In the genomic region with DNA sequence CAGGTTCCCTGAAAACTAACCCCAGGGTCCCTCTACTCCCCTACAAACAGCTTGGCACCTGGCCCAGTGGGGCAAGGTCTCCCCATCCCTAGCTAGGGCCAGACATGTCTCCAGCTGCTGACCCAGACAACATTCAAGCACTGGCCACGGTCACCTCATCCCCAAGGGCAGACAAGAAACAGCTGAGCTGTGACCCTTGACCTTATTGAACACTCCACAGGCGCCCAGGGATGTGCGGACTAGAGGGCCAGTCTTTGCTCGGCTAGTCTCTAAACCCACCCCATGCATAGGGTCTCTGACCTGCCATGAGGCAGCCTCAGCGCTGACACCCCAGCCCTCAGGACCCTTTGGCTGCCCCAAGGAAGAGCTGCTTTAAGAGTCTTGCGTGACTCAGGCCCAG, we compare ENCODE assay signal across 9 mouse cellular contexts. TPM values are rescaled to one million over a fixed set of nuclear protein-coding genes. Genes with fewer than 3 reads are reported as not detected.
DNase-seq lines count a peak whose midpoint lies in the region; ATAC-seq and TF ChIP-seq lines count a peak whose summit lies in the region.
"Had no signal": no experiment of that assay in that cellular context is flagged by ENCODE, and none has a peak within 500 bp of the region (broad histone marks: within the 10 kb centered on the region; RNA-seq: fewer than 3 reads in every experiment).

No protein-coding gene starts in this region.

- no peak for DNase-seq in forebrain, embryonic 10.5 days (ENCODE audit: extremely low spot score, low spot score)
- no peak for DNase-seq in forebrain, embryonic 11.5 days (ENCODE audit: low spot score)
- DNase-seq in lung, embryonic 14.5 days = no peak
- no peak for DNase-seq in lung, postnatal 36 days
- DNase-seq in right cerebral cortex, postnatal 36 days (ENCODE audit: low spot score in 2 of 2) = no peak
- no peak for DNase-seq in cerebellum, adult 2 months
- DNase-seq: forebrain, postnatal 0 days had no signal

- no peak for TF ChIP-seq POLR2A in cerebellum, adult 2 months (IDR thresholded peaks at IDR 0.05; ENCODE audit: borderline replicate concordance, insufficient read depth, low read length)

- peaks cover 7% of the 10 kb centered on the region; the same call in 1 of the 2 replicates for H3K27me3 ChIP-seq in forebrain, embryonic 10.5 days (ENCODE audit: poor library complexity, severe bottlenecking)
- H3K27me3 ChIP-seq in forebrain, embryonic 11.5 days (ENCODE audit: control insufficient read depth, insufficient read depth, low read length) = no peaks in the 10 kb centered on the region
- H3K27me3 ChIP-seq in lung, embryonic 14.5 days (ENCODE audit: insufficient read depth, low read length) = no peaks in the 10 kb centered on the region
- H3K27me3 ChIP-seq in intestine, embryonic 15.5 days (replicated peaks) = no peaks in the 10 kb centered on the region
- H3K27me3 ChIP-seq in stomach, embryonic 14.5 days (ENCODE audit: control insufficient read depth, insufficient read depth, low read length) = no peaks in the 10 kb centered on the region
- H3K27me3 ChIP-seq in cerebellum, adult 2 months (ENCODE audit: control insufficient read depth, insufficient read depth, low read length) = no peaks in the 10 kb centered on the region

- no peak overlapping the region for H3K4me2 ChIP-seq in forebrain, embryonic 11.5 days (ENCODE audit: low read depth, low read length, severe bottlenecking)
- peak overlapping the region; percentile 39; the same call in 1 of the 2 replicates for H3K4me2 ChIP-seq in lung, embryonic 14.5 days
- H3K4me2 ChIP-seq in intestine, embryonic 15.5 days (replicated peaks) = 0 out of 2 replicates have a peak overlapping the region, but pooled peaks have one; percentile 4
- 0 out of 2 replicates have a peak overlapping the region, but pooled peaks have one; percentile 18 for H3K4me2 ChIP-seq in stomach, embryonic 14.5 days (replicated peaks; ENCODE audit: low read depth, low read length)

- 49% methylated on average over 6 of the region's 6 CpGs for WGBS in forebrain, embryonic 10.5 days
- 50% methylated on average over 6 of the region's 6 CpGs for WGBS in forebrain, embryonic 11.5 days
- 23% methylated on average over 6 of the region's 6 CpGs for WGBS in lung, embryonic 14.5 days
- WGBS in intestine, embryonic 15.5 days = 37% methylated on average over 6 of the region's 6 CpGs
- WGBS in stomach, embryonic 14.5 days = 36% methylated on average over 6 of the region's 6 CpGs
- WGBS in cerebellum, adult 2 months = 52% methylated on average over 6 of the region's 6 CpGs

- no peaks in the 10 kb centered on the region for H3K36me3 ChIP-seq in forebrain, embryonic 10.5 days (replicated peaks)
- no peaks in the 10 kb centered on the region for H3K36me3 ChIP-seq in forebrain, embryonic 11.5 days (ENCODE audit: control insufficient read depth, insufficient read depth, low read length)
- H3K36me3 ChIP-seq in lung, embryonic 14.5 days (ENCODE audit: insufficient read depth) = peaks cover 5% of the 10 kb centered on the region; the same call in 1 of the 2 replicates
- H3K36me3 ChIP-seq in intestine, embryonic 15.5 days = no peaks in the 10 kb centered on the region
- H3K36me3 ChIP-seq in stomach, embryonic 14.5 days (ENCODE audit: control insufficient read depth, insufficient read depth, low read length) = no peaks in the 10 kb centered on the region; the same call in 1 of the 2 replicates

- no peak overlapping the region for H3K9ac ChIP-seq in forebrain, embryonic 11.5 days (ENCODE audit: low read length)
- no peak overlapping the region for H3K9ac ChIP-seq in lung, embryonic 14.5 days
- no peak overlapping the region for H3K9ac ChIP-seq in intestine, embryonic 15.5 days
- no peak overlapping the region for H3K9ac ChIP-seq in stomach, embryonic 14.5 days (replicated peaks; ENCODE audit: low read depth, low read length)
- H3K9ac ChIP-seq: forebrain, postnatal 0 days had no signal

- no peak overlapping the region for H3K4me3 ChIP-seq in forebrain, embryonic 10.5 days
- H3K4me3 ChIP-seq in forebrain, embryonic 11.5 days (ENCODE audit: low read depth, low read length) = no peak overlapping the region
- H3K4me3 ChIP-seq in lung, embryonic 14.5 days (ENCODE audit: low read depth, low read length) = no peak overlapping the region
- H3K4me3 ChIP-seq in intestine, embryonic 15.5 days (replicated peaks) = no peak overlapping the region
- H3K4me3 ChIP-seq in stomach, embryonic 14.5 days (ENCODE audit: low read depth, low read length) = no peak overlapping the region
- H3K4me3 ChIP-seq in cerebellum, adult 2 months (replicated peaks; ENCODE audit: insufficient read depth, low read depth, low read length) = no peak overlapping the region

- peaks cover 25% of the 10 kb centered on the region for H3K4me1 ChIP-seq in forebrain, embryonic 10.5 days
- no peaks in the 10 kb centered on the region; the same call in 1 of the 2 replicates for H3K4me1 ChIP-seq in forebrain, embryonic 11.5 days (replicated peaks; ENCODE audit: control insufficient read depth, insufficient read depth, low read length)
- H3K4me1 ChIP-seq in lung, embryonic 14.5 days (ENCODE audit: insufficient read depth) = peaks cover 25% of the 10 kb centered on the region
- H3K4me1 ChIP-seq in intestine, embryonic 15.5 days (replicated peaks) = peaks cover 30% of the 10 kb centered on the region
- peaks cover 22% of the 10 kb centered on the region for H3K4me1 ChIP-seq in stomach, embryonic 14.5 days (ENCODE audit: control insufficient read depth, insufficient read depth, low read length)
- no peaks in the 10 kb centered on the region for H3K4me1 ChIP-seq in cerebellum, adult 2 months (ENCODE audit: control insufficient read depth, insufficient read depth, low read length)

- TF ChIP-seq CTCF in lung, embryonic 14.5 days (IDR thresholded peaks at IDR 0.05; ENCODE audit: low read depth) = no peak
- no peak for TF ChIP-seq CTCF in cerebellum, adult 2 months (IDR thresholded peaks at IDR 0.05; ENCODE audit: borderline replicate concordance, insufficient read depth, low read depth, low read length)

- H3K27ac ChIP-seq in forebrain, embryonic 10.5 days = peak overlapping the region; percentile 54; the same call in 1 of the 2 replicates
- H3K27ac ChIP-seq in forebrain, embryonic 11.5 days (ENCODE audit: low read depth, low read length) = no peak overlapping the region
- peak overlapping the region; percentile 90 for H3K27ac ChIP-seq in lung, embryonic 14.5 days (ENCODE audit: low read depth)
- H3K27ac ChIP-seq in intestine, embryonic 15.5 days = peak overlapping the region; percentile 78
- H3K27ac ChIP-seq in stomach, embryonic 14.5 days (ENCODE audit: low read length) = peak overlapping the region; percentile 86
- H3K27ac ChIP-seq in cerebellum, adult 2 months (ENCODE audit: insufficient read depth, low read length) = no peak overlapping the region

- no peaks in the 10 kb centered on the region for H3K9me3 ChIP-seq in forebrain, embryonic 10.5 days
- H3K9me3 ChIP-seq in forebrain, embryonic 11.5 days (ENCODE audit: control insufficient read depth, low read length) = no peaks in the 10 kb centered on the region
- H3K9me3 ChIP-seq in lung, embryonic 14.5 days (ENCODE audit: low read depth, low read length) = no peaks in the 10 kb centered on the region
- H3K9me3 ChIP-seq in intestine, embryonic 15.5 days = no peaks in the 10 kb centered on the region
- H3K9me3 ChIP-seq in stomach, embryonic 14.5 days (ENCODE audit: control insufficient read depth, low read depth, low read length) = no peaks in the 10 kb centered on the region

- no peak for ATAC-seq in forebrain, embryonic 11.5 days (replicated peaks; ENCODE audit: low FRiP score)
- ATAC-seq in lung, embryonic 14.5 days (ENCODE audit: insufficient read depth) = no peak
- no peak for ATAC-seq in intestine, embryonic 15.5 days
- ATAC-seq in stomach, embryonic 14.5 days (ENCODE audit: insufficient number of reproducible peaks, insufficient read depth, low FRiP score, low read depth) = peak; percentile 2; the same call in 1 of the 2 replicates
- ATAC-seq: forebrain, postnatal 0 days had no signal

RNA-seq across cellular contexts. Expression of gene Tmem119, which starts 11.7 kb away (rescaled TPM):
- 28.8 and 36.2 TPM in 2 replicates for polyA plus RNA-seq in forebrain, embryonic 10.5 days (2016; fragmentation: Nextera tagmentation; extraction: Ambion mirVana)
- polyA plus RNA-seq in forebrain, embryonic 11.5 days (2014; fragmentation: Nextera tagmentation; extraction: Ambion mirVana) = 11.6 and 14.5 TPM in 2 replicates
- polyA plus RNA-seq in lung, embryonic 14.5 days (2014; fragmentation: Nextera tagmentation; extraction: Ambion mirVana) = 23.0 and 23.6 TPM in 2 replicates
- polyA plus RNA-seq in intestine, embryonic 15.5 days (2015; fragmentation: Nextera tagmentation; extraction: Ambion mirVana) = 57.5 and 61.9 TPM in 2 replicates
- 46.1 and 49.0 TPM in 2 replicates for polyA plus RNA-seq in stomach, embryonic 14.5 days (2014; fragmentation: Nextera tagmentation; extraction: Ambion mirVana)
- 6.0 and 7.4 TPM in 2 replicates for polyA plus RNA-seq in cerebellum, adult 2 months (2012; rRNA removed)

RNA-seq across cellular contexts. Expression of gene Iscu, which starts 16.1 kb away (rescaled TPM):
- 102 and 106 TPM in 2 replicates for polyA plus RNA-seq in forebrain, embryonic 10.5 days (2016; fragmentation: Nextera tagmentation; extraction: Ambion mirVana)
- polyA plus RNA-seq in forebrain, embryonic 11.5 days (2014; fragmentation: Nextera tagmentation; extraction: Ambion mirVana) = 99.4 and 105 TPM in 2 replicates
- 112 and 116 TPM in 2 replicates for polyA plus RNA-seq in lung, embryonic 14.5 days (2014; fragmentation: Nextera tagmentation; extraction: Ambion mirVana)
- polyA plus RNA-seq in intestine, embryonic 15.5 days (2015; fragmentation: Nextera tagmentation; extraction: Ambion mirVana) = 107 and 115 TPM in 2 replicates
- 106 and 117 TPM in 2 replicates for polyA plus RNA-seq in stomach, embryonic 14.5 days (2014; fragmentation: Nextera tagmentation; extraction: Ambion mirVana)
- 302 and 362 TPM in 2 replicates for polyA plus RNA-seq in cerebellum, adult 2 months (2012; rRNA removed)

RNA-seq across cellular contexts. Expression of gene Sart3, which starts 16.3 kb away (rescaled TPM):
- 74.6 and 78.3 TPM in 2 replicates for polyA plus RNA-seq in forebrain, embryonic 10.5 days (2016; fragmentation: Nextera tagmentation; extraction: Ambion mirVana)
- polyA plus RNA-seq in forebrain, embryonic 11.5 days (2014; fragmentation: Nextera tagmentation; extraction: Ambion mirVana) = 77.5 and 81.8 TPM in 2 replicates
- 53.8 and 63.1 TPM in 2 replicates for polyA plus RNA-seq in lung, embryonic 14.5 days (2014; fragmentation: Nextera tagmentation; extraction: Ambion mirVana)
- polyA plus RNA-seq in intestine, embryonic 15.5 days (2015; fragmentation: Nextera tagmentation; extraction: Ambion mirVana) = 40.2 and 43.8 TPM in 2 replicates
- polyA plus RNA-seq in stomach, embryonic 14.5 days (2014; fragmentation: Nextera tagmentation; extraction: Ambion mirVana) = 30.5 and 34.6 TPM in 2 replicates
- polyA plus RNA-seq in cerebellum, adult 2 months (2012; rRNA removed) = 43.5 and 47.5 TPM in 2 replicates

RNA-seq across cellular contexts. Expression of gene Selplg, which starts 43.8 kb away (rescaled TPM):
- polyA plus RNA-seq in forebrain, embryonic 10.5 days (2016; fragmentation: Nextera tagmentation; extraction: Ambion mirVana) = 0.74 and 0.82 TPM in 2 replicates
- 0.67 and 1.4 TPM in 2 replicates for polyA plus RNA-seq in forebrain, embryonic 11.5 days (2014; fragmentation: Nextera tagmentation; extraction: Ambion mirVana)
- polyA plus RNA-seq in lung, embryonic 14.5 days (2014; fragmentation: Nextera tagmentation; extraction: Ambion mirVana) = 2.9 and 3.4 TPM in 2 replicates
- polyA plus RNA-seq in intestine, embryonic 15.5 days (2015; fragmentation: Nextera tagmentation; extraction: Ambion mirVana) = 3.4 and 4.4 TPM in 2 replicates
- 2.9 and 4.5 TPM in 2 replicates for polyA plus RNA-seq in stomach, embryonic 14.5 days (2014; fragmentation: Nextera tagmentation; extraction: Ambion mirVana)
- polyA plus RNA-seq in cerebellum, adult 2 months (2012; rRNA removed) = 12.0 and 13.6 TPM in 2 replicates

RNA-seq across cellular contexts. Expression of gene Ficd, which starts 53.0 kb away (rescaled TPM):
- 2.9 and 4.9 TPM in 2 replicates for polyA plus RNA-seq in forebrain, embryonic 10.5 days (2016; fragmentation: Nextera tagmentation; extraction: Ambion mirVana)
- polyA plus RNA-seq in forebrain, embryonic 11.5 days (2014; fragmentation: Nextera tagmentation; extraction: Ambion mirVana) = 3.4 and 4.6 TPM in 2 replicates
- 3.6 and 4.3 TPM in 2 replicates for polyA plus RNA-seq in lung, embryonic 14.5 days (2014; fragmentation: Nextera tagmentation; extraction: Ambion mirVana)
- 5.4 and 6.2 TPM in 2 replicates for polyA plus RNA-seq in intestine, embryonic 15.5 days (2015; fragmentation: Nextera tagmentation; extraction: Ambion mirVana)
- polyA plus RNA-seq in stomach, embryonic 14.5 days (2014; fragmentation: Nextera tagmentation; extraction: Ambion mirVana) = 4.1 and 5.7 TPM in 2 replicates
- polyA plus RNA-seq in cerebellum, adult 2 months (2012; rRNA removed) = 15.3 and 16.1 TPM in 2 replicates

Comparison
In these comparisons a context has a peak if more than half of its experiments do, and no peak if none do; other contexts are left out.
1. H3K27ac ChIP-seq: peak in forebrain, embryonic 10.5 days (single experiment), lung, embryonic 14.5 days (single experiment), intestine, embryonic 15.5 days (single experiment) and stomach, embryonic 14.5 days (single experiment); none in forebrain, embryonic 11.5 days (single experiment) and cerebellum, adult 2 months (single experiment).